Mouse (Mus musculus): Measurements from ENCODE around the gene Nectin1.

DNA sequence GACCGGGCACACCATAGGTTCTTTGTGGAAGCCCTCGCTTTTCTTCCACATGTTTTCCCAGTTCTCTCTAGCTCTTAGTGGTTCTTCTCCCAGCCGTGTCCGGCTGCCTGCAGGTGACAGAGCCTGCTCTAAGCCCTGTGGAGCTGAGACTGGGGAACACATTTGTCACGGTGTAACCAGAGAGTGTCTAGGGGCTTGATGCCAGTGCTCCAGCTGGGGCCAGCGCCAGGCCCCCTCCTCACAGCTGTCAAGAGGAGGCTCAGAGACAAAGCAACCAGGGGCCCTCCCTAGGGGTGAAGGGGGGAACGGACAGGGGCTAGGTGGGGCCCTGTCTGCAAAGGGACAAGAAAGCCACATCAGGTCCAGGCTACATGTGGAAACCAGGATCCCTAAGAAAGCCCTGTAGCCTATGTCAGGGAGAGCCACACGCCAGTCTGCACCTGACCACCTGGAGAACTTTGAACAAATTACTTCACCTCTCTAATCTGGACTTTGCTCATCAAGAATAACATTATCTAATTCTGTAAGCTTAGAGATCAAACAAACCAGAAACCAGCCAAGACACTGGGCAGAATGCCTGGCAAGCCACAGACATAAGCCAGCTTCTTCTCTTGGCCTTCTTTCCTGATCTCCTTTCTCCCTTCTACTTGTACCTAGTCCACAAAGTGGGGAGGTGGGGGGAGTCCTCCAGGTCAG lies 82.9 kb downstream of the Nectin1 start:
- TF ChIP-seq CTCF (IDR thresholded peaks at IDR 0.05; ENCODE audit: insufficient read depth, low read depth, low read length) (no peak), POLR2A (IDR thresholded peaks at IDR 0.05; ENCODE audit: insufficient read depth, low read depth, low read length) (no peak)

All from olfactory bulb, adult 2 months (tissue).